Mouse (Mus musculus): ENCODE data around the gene Zfp704. TPM values are rescaled to one million over a fixed set of nuclear protein-coding genes. Genes with fewer than 3 reads are reported as not detected.
A peak's percentile ranks its signal among the peaks of the same experiment; 100 is the strongest.

The Zfp704 gene
- polyA plus RNA-seq, 1 experiment from 2014 or later = 12.9 TPM

- ATAC-seq (ENCODE audit: low FRiP score, low read depth) = no peak
- Histone ChIP-seq H3K27ac (replicated peaks) (no peak overlapping the region), H3K4me1 (replicated peaks) (no peaks in the 10 kb centered on the region), H3K4me2 (no peak overlapping the region), H3K9me3 (no peaks in the 10 kb centered on the region), H3K4me3 (no peak overlapping the region), H3K27me3 (no peaks in the 10 kb centered on the region), H3K36me3 (no peaks in the 10 kb centered on the region), H3K9ac (no peak overlapping the region)
- WGBS = 88% methylated on average over 5 of the region's 5 CpGs
These were observed 184.2 kb downstream of the Zfp704 start for GRCm38 (mm10) chr3:9425661-9426060.

GRCm38 (mm10) chr3:9424637-9425036 is 185.2 kb downstream of the Zfp704 start:
- Histone ChIP-seq H3K4me3 (no peak overlapping the region), H3K27ac (replicated peaks) (no peak overlapping the region), H3K4me1 (replicated peaks) (no peaks in the 10 kb centered on the region), H3K9me3 (no peaks in the 10 kb centered on the region), H3K4me2 (no peak overlapping the region), H3K9ac (no peak overlapping the region), H3K27me3 (no peaks in the 10 kb centered on the region), H3K36me3 (no peaks in the 10 kb centered on the region)
- 71% methylated on average over 6 of the region's 6 CpGs for WGBS
- no peak for ATAC-seq (ENCODE audit: low FRiP score, low read depth)

- H3K27me3 ChIP-seq = no peaks in the 10 kb centered on the region
- no peak overlapping the region for H3K27ac ChIP-seq (replicated peaks)
- WGBS = 64% methylated on average over 6 of the region's 6 CpGs
These were observed 186.2 kb downstream of the Zfp704 start for GRCm38 (mm10) chr3:9423669-9424068.

GRCm38 (mm10) chr3:9408896-9409295 is 201.0 kb downstream of the Zfp704 start:
- H3K9ac ChIP-seq = no peak overlapping the region
- no peak overlapping the region for H3K27ac ChIP-seq (replicated peaks)
- no peak overlapping the region for H3K4me2 ChIP-seq
- H3K4me1 ChIP-seq (replicated peaks) = peaks cover 4% of the 10 kb centered on the region
- H3K27me3 ChIP-seq = no peaks in the 10 kb centered on the region
- no peaks in the 10 kb centered on the region for H3K36me3 ChIP-seq
- WGBS = 89% methylated on average over 4 of the region's 4 CpGs
- no peaks in the 10 kb centered on the region for H3K9me3 ChIP-seq
- no peak for ATAC-seq (ENCODE audit: low FRiP score, low read depth)
- H3K4me3 ChIP-seq = no peak overlapping the region

More at GRCm38 (mm10) chr3:9423669-9424068, 186.2 kb downstream of the Zfp704 start:
- no peaks in the 10 kb centered on the region for H3K9me3 ChIP-seq
- peak; percentile 48; the same call in 1 of the 2 replicates for ATAC-seq (ENCODE audit: low FRiP score, low read depth)
- no peaks in the 10 kb centered on the region for H3K36me3 ChIP-seq
- no peak overlapping the region for H3K4me3 ChIP-seq
- no peak overlapping the region for H3K9ac ChIP-seq
- H3K4me1 ChIP-seq (replicated peaks) = no peaks in the 10 kb centered on the region
- H3K4me2 ChIP-seq = no peak overlapping the region

GRCm38 (mm10) chr3:9407801-9408200 is 202.1 kb downstream of the Zfp704 start:
- WGBS = 73% methylated on average over 10 of the region's 10 CpGs
- H3K9ac ChIP-seq = no peak overlapping the region
- no peak overlapping the region for H3K4me3 ChIP-seq
- peaks cover 15% of the 10 kb centered on the region for H3K4me1 ChIP-seq (replicated peaks)
- no peak overlapping the region for H3K27ac ChIP-seq (replicated peaks)
- H3K9me3 ChIP-seq = no peaks in the 10 kb centered on the region
- ATAC-seq (ENCODE audit: low FRiP score, low read depth) = no peak
- H3K4me2 ChIP-seq = no peak overlapping the region
- H3K36me3 ChIP-seq = no peaks in the 10 kb centered on the region
- no peaks in the 10 kb centered on the region for H3K27me3 ChIP-seq

GRCm38 (mm10) chr3:9407119-9407546 is 202.8 kb downstream of the Zfp704 start:
- whole genome bisulfite sequencing = 78% methylated on average over 9 of the region's 9 CpGs
- H3K9me3 ChIP-seq = no peaks in the 10 kb centered on the region
- no peak overlapping the region for H3K4me2 ChIP-seq
- no peaks in the 10 kb centered on the region for H3K36me3 ChIP-seq
- H3K4me1 ChIP-seq (replicated peaks) = peaks cover 22% of the 10 kb centered on the region
- no peak for ATAC-seq (ENCODE audit: low FRiP score, low read depth)
- no peaks in the 10 kb centered on the region for H3K27me3 ChIP-seq
- no peak overlapping the region for H3K27ac ChIP-seq (replicated peaks)
- H3K4me3 ChIP-seq = no peak overlapping the region
- no peak overlapping the region for H3K9ac ChIP-seq

GRCm38 (mm10) chr3:9405341-9405740 is 204.5 kb downstream of the Zfp704 start:
- Histone ChIP-seq H3K4me3 (no peak overlapping the region), H3K9ac (no peak overlapping the region), H3K9me3 (no peaks in the 10 kb centered on the region), H3K27me3 (no peaks in the 10 kb centered on the region), H3K27ac (replicated peaks) (no peak overlapping the region), H3K36me3 (no peaks in the 10 kb centered on the region), H3K4me2 (no peak overlapping the region), H3K4me1 (replicated peaks) (peaks cover 38% of the 10 kb centered on the region)
- 83% methylated on average over 9 of the region's 9 CpGs for WGBS
- ATAC-seq (ENCODE audit: low FRiP score, low read depth) = no peak

GRCm38 (mm10) chr3:9403255-9404050 is 206.4 kb downstream of the Zfp704 start:
- peaks cover 39% of the 10 kb centered on the region for H3K4me1 ChIP-seq (replicated peaks)
- no peak overlapping the region for H3K4me3 ChIP-seq
- no peaks in the 10 kb centered on the region for H3K27me3 ChIP-seq
- 0 out of 2 replicates have a peak overlapping the region, but pooled peaks have one; percentile 37 for H3K27ac ChIP-seq (replicated peaks)
- 55% methylated on average over 5 of the region's 5 CpGs for WGBS
- H3K4me2 ChIP-seq = no peak overlapping the region
- no peaks in the 10 kb centered on the region for H3K9me3 ChIP-seq
- no peak for ATAC-seq (ENCODE audit: low FRiP score, low read depth)
- no peak overlapping the region for H3K9ac ChIP-seq
- no peaks in the 10 kb centered on the region for H3K36me3 ChIP-seq

GRCm38 (mm10) chr3:9402836-9403235 is 207.0 kb downstream of the Zfp704 start:
- Histone ChIP-seq H3K27me3 (no peaks in the 10 kb centered on the region), H3K4me2 (no peak overlapping the region), H3K36me3 (no peaks in the 10 kb centered on the region), H3K9ac (no peak overlapping the region), H3K4me1 (replicated peaks) (peaks cover 39% of the 10 kb centered on the region), H3K4me3 (no peak overlapping the region), H3K27ac (replicated peaks) (no peak overlapping the region), H3K9me3 (no peaks in the 10 kb centered on the region)
- peak; percentile 31; the same call in 1 of the 2 replicates for ATAC-seq (ENCODE audit: low FRiP score, low read depth)
- WGBS = 29% methylated on average over 5 of the region's 5 CpGs

GRCm38 (mm10) chr3:9402345-9402744 is 207.5 kb downstream of the Zfp704 start:
- H3K36me3 ChIP-seq = no peaks in the 10 kb centered on the region
- no peak overlapping the region for H3K9ac ChIP-seq
- no peaks in the 10 kb centered on the region for H3K9me3 ChIP-seq
- no peaks in the 10 kb centered on the region for H3K27me3 ChIP-seq
- H3K4me3 ChIP-seq = no peak overlapping the region
- no peak for ATAC-seq (ENCODE audit: low FRiP score, low read depth)
- H3K4me1 ChIP-seq (replicated peaks) = peaks cover 39% of the 10 kb centered on the region
- no peak overlapping the region; the same call in 1 of the 2 replicates for H3K27ac ChIP-seq (replicated peaks)
- H3K4me2 ChIP-seq = no peak overlapping the region
- WGBS = 79% methylated on average over 5 of the region's 5 CpGs

GRCm38 (mm10) chr3:9401685-9402084 is 208.2 kb downstream of the Zfp704 start:
- peaks cover 39% of the 10 kb centered on the region for H3K4me1 ChIP-seq (replicated peaks)
- 49% methylated on average over 6 of the region's 6 CpGs for WGBS
- H3K27ac ChIP-seq (replicated peaks) = no peak overlapping the region
- ATAC-seq (ENCODE audit: low FRiP score, low read depth) = peak; percentile 9; the same call in 1 of the 2 replicates
- H3K27me3 ChIP-seq = no peaks in the 10 kb centered on the region
- no peak overlapping the region for H3K4me3 ChIP-seq
- H3K9ac ChIP-seq = no peak overlapping the region
- H3K36me3 ChIP-seq = no peaks in the 10 kb centered on the region
- H3K4me2 ChIP-seq = no peak overlapping the region
- no peaks in the 10 kb centered on the region for H3K9me3 ChIP-seq

GRCm38 (mm10) chr3:9400886-9401221 is 209.0 kb downstream of the Zfp704 start:
- no peak for ATAC-seq (ENCODE audit: low FRiP score, low read depth)

More at GRCm38 (mm10) chr3:9400886-9401221, 209.0 kb downstream of the Zfp704 start:
- 49% methylated on average over 3 of the region's 3 CpGs for WGBS
- no peak overlapping the region for H3K4me2 ChIP-seq
- H3K36me3 ChIP-seq = no peaks in the 10 kb centered on the region
- no peak overlapping the region for H3K9ac ChIP-seq
- H3K4me1 ChIP-seq (replicated peaks) = peaks cover 39% of the 10 kb centered on the region
- 0 out of 2 replicates have a peak overlapping the region, but pooled peaks have one; percentile 35 for H3K27ac ChIP-seq (replicated peaks)
- no peaks in the 10 kb centered on the region for H3K9me3 ChIP-seq
- H3K4me3 ChIP-seq = no peak overlapping the region
- no peaks in the 10 kb centered on the region for H3K27me3 ChIP-seq
